Mouse (Mus musculus): Measurements from ENCODE around the gene Ctps.

DNA sequence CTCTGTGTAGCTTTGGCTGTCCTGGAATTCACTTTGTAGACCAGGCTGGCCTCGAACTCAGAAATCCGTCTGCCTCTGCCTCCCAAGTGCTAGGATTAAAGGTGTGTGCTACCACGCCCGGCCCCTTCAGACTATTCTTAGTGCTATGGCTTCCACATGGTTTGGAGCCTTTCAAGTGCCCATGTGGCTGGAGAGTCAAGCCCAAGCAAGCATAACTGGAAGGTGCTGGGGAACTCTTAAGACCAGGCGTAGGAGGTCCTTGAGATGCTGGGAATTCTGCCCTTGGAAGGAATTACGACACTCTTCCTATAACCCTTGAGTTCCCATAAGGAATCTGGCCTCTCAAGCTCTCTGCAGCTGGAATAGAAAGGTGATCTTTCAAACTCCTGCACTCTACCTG lies 13.5 kb downstream of the Ctps start:
- TF ChIP-seq POLR2A (IDR thresholded peaks at IDR 0.05; ENCODE audit: control insufficient read depth, low read depth, low read length) (no peak), CTCF (IDR thresholded peaks at IDR 0.05; ENCODE audit: control insufficient read depth, insufficient read depth, insufficient replicate concordance, low read depth, low read length) (no peak)

Measured in testis, adult 2 months (tissue).